Mouse (Mus musculus) layer of hippocampus, adult 2 months (tissue): ENCODE data around the gene Trp73. TPM values are rescaled to one million over a fixed set of nuclear protein-coding genes. Genes with fewer than 3 reads are reported as not detected.

Experiments used
- DNase-seq, 2 experiments: peaks; one replicate each; pipeline ENCODE4 v3.0.0; 2022; ENCODE audit warnings: low spot score in 2 of 2
- H3K27ac ChIP-seq: fragments of 200-600 bp; 2 replicates; pipeline ENCODE4 v1.8.1; 2022
- H3K4me3 ChIP-seq: fragments of 200-600 bp; 2 replicates; pipeline ENCODE4 v1.8.1; 2022; ENCODE audit warnings: mild to moderate bottlenecking
- CTCF ChIP-seq: fragments of 200-600 bp; conservative IDR thresholded peaks from 2 replicates; pipeline ENCODE4 v1.8.1; 2022; ENCODE audit warnings: antibody characterized with exemption, mild to moderate bottlenecking, moderate library complexity
- total RNA-seq, 2 experiments: library from RNA; stranded (reverse); gene quantifications; 2 replicates each; pipeline ENCODE4 v1.2.3; 2021

The Trp73 gene
- total RNA-seq, 2 experiments from 2014 or later = 3.3 to 3.6 TPM

DNA sequence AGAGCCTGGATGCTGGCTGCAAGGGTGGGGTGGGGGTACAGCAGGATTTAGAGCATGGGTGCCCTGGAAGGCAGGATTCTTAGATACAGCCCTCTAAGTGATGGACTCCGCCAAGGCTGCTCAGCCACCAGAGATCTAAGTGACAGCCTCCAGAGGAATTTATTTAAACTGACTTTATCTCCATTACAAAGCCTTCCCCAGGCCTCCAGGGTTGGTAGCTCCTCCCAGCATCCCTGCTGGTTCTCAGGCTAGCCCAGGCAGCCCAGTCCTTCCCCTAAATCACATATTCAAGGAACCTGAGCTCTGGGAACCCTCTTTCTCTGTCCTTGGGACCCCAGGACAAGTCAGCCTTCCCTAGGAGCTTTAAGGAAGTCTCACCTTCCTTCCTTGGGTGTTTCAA, 58.0 kb downstream of the Trp73 start:
- Histone ChIP-seq H3K27ac (no peak overlapping the region), H3K4me3 (no peak overlapping the region)
- no peak for TF ChIP-seq CTCF
- no peak for DNase-seq

GRCm38 (mm10) chr4:154081021-154081420, 59.0 kb downstream of the Trp73 start:
- no peak overlapping the region for H3K27ac ChIP-seq
- H3K4me3 ChIP-seq = peak overlapping the region; percentile 17; the same call in 1 of the 2 replicates
- DNase-seq = no peak
- no peak for TF ChIP-seq CTCF

GRCm38 (mm10) chr4:154080211-154080610, 59.8 kb downstream of the Trp73 start:
- DNase-seq = no peak
- no peak for TF ChIP-seq CTCF

DNA sequence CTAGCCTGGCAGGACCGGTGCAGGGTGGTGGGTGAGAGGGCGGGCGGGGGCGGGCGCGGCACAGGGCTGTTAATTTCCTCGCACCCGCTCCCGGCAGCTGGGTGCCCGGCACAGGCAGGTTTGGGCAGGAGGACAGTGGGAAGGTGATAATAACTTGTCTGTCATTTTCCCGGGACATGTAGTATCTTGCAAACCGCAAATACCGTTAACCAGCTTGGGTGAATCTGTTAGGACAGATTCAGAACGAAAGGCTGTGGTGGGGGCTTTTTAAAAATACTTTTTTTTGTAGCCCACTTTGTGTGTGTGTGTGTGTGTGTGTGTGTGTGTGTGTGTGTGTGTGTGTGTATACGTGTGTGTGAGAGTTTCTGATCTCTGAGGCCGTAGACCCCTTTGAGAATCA, 68.1 kb downstream of the Trp73 start:
- DNase-seq = no peak
- no peak overlapping the region for H3K4me3 ChIP-seq
- H3K27ac ChIP-seq = no peak overlapping the region
- TF ChIP-seq CTCF = no peak

More at GRCm38 (mm10) chr4:154080211-154080610, 59.8 kb downstream of the Trp73 start:
- Histone ChIP-seq H3K4me3 (no peak overlapping the region), H3K27ac (no peak overlapping the region)

GRCm38 (mm10) chr4:154071521-154071920, 68.5 kb downstream of the Trp73 start:
- no peak for DNase-seq
- H3K27ac ChIP-seq = no peak overlapping the region
- H3K4me3 ChIP-seq = no peak overlapping the region; the same call in 1 of the 2 replicates
- TF ChIP-seq CTCF = no peak

DNA sequence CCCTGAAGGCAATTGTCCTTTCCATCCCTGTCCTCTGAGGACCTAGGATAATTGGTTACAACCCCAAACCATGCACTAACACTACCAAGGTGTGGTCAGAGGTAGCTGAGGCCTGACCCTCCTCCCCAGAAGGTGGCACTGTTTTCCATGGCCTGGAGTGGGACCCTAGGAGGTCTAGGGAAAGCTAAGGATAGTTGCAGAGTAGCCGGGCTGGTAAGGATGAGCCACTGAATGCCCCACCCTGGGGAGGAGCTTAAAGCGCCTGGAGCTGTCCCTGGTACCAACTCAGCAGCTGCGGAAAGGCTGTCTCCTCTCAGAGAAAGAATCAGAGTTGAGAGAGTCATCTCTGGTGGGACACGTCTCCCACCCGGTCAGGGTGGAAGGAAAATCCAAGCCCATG, 69.1 kb downstream of the Trp73 start:
- no peak overlapping the region for H3K27ac ChIP-seq
- no peak for DNase-seq
- peak; percentile 54 for TF ChIP-seq CTCF
- H3K4me3 ChIP-seq = no peak overlapping the region

GRCm38 (mm10) chr4:154064827-154065773, 74.9 kb downstream of the Trp73 start:
- peak overlapping the region; percentile 28; the same call in 1 of the 2 replicates for H3K27ac ChIP-seq
- peak; percentile 78 for TF ChIP-seq CTCF
- H3K4me3 ChIP-seq = no peak overlapping the region
- peak; percentile 44 to 55 for DNase-seq

DNA sequence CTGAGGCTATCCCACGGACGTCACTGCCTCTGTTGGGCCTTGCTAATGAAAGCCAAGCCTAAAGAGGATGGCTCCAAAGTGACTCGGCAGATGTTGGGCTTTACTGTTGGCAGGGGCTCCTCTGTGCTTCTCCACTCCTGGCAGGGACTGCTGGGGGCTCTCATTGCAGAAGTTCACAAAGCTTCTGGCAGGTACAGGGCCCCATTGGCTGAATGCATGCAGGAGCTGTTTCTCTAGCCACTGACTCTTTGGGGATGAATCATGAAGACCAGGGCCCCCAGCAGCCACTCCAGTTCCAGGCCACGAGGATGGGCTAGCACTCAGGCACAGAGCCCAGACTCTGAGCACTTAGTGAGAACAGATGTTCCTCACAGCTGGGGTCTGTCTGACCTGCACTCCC, 82.3 kb downstream of the Trp73 start:
- no peak overlapping the region for H3K4me3 ChIP-seq
- no peak overlapping the region for H3K27ac ChIP-seq
- TF ChIP-seq CTCF = no peak
- DNase-seq = no peak

DNA sequence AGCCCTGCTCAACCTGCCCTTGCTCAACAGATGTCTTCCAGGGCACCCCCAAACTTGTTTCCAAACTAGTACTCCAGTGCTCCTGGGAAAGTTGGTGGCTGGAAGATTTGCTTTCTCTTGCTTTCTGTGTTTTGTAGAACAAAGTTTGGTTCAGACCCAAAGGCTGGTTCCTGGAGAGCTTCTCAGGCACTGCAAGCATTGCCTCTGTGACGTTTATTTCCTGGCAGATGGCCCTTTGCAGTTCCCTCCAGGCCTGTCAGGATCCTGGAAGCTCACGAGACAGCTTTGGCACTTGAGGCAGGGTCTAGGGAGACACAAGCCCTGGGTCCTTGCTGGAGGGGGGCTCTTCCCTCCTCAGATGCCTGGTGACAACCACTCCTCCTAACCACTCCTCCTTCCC, 83.3 kb downstream of the Trp73 start:
- H3K27ac ChIP-seq = no peak overlapping the region
- DNase-seq = no peak
- no peak for TF ChIP-seq CTCF
- H3K4me3 ChIP-seq = no peak overlapping the region

- H3K27ac ChIP-seq = no peak overlapping the region
- no peak overlapping the region for H3K4me3 ChIP-seq
- no peak for TF ChIP-seq CTCF
- no peak for DNase-seq
Measured at GRCm38 (mm10) chr4:154056046-154056445, 84.0 kb downstream of the Trp73 start.

GRCm38 (mm10) chr4:154055482-154055881, 84.5 kb downstream of the Trp73 start:
- Histone ChIP-seq H3K27ac (no peak overlapping the region), H3K4me3 (no peak overlapping the region)
- DNase-seq = no peak
- no peak for TF ChIP-seq CTCF

- no peak for DNase-seq
- Histone ChIP-seq H3K27ac (no peak overlapping the region), H3K4me3 (no peak overlapping the region)
- peak; percentile 53 for TF ChIP-seq CTCF
Measured at GRCm38 (mm10) chr4:154053065-154053464, 86.9 kb downstream of the Trp73 start.

GRCm38 (mm10) chr4:154051401-154051800, 88.6 kb downstream of the Trp73 start:
- no peak for TF ChIP-seq CTCF
- Histone ChIP-seq H3K4me3 (no peak overlapping the region), H3K27ac (no peak overlapping the region)
- no peak for DNase-seq

GRCm38 (mm10) chr4:154045837-154046236, 94.2 kb downstream of the Trp73 start:
- no peak overlapping the region for H3K4me3 ChIP-seq
- TF ChIP-seq CTCF = peak; percentile 58
- no peak for DNase-seq
- no peak overlapping the region for H3K27ac ChIP-seq
